Mouse (Mus musculus) gastrocnemius, postnatal 4 days (tissue): ENCODE measurements around the gene Ttc38. TPM values are rescaled to one million over a fixed set of nuclear protein-coding genes. Genes with fewer than 3 reads are reported as not detected.

Experiments used
- DNase-seq, 2 experiments: peaks; one replicate each; pipeline ENCODE4 v3.0.0; 2021 to 2022; ENCODE audit warnings: low spot score in 2 of 2, mixed read lengths in 2 of 2
- total RNA-seq, 2 experiments: library from RNA; stranded (reverse); gene quantifications; 2 replicates each; pipeline ENCODE4 v1.2.3; 2021

Gene Ttc38
- total RNA-seq, 2 experiments from 2014 or later = 4.2 to 6.2 TPM

DNA sequence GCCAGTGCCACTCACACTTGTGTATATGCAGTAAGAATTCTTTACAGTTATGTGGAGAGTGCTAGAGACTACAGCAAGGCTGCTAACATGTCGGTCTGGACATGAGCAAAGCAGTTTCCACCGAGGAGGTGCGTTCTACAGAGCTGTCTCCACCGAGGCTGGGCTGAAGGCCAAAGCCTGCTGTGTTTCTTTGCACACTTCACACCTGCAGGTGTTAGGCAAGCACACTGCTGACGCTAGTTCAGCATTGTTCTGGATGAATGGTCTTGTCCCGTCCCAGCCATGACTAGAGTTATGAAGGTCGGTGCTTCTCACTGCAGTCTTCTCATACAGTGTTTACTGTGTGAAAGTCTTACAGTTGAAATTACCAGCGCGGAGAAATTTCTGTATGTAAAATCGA lies 59.9 kb downstream of the Ttc38 start:
- no peak for DNase-seq

DNA sequence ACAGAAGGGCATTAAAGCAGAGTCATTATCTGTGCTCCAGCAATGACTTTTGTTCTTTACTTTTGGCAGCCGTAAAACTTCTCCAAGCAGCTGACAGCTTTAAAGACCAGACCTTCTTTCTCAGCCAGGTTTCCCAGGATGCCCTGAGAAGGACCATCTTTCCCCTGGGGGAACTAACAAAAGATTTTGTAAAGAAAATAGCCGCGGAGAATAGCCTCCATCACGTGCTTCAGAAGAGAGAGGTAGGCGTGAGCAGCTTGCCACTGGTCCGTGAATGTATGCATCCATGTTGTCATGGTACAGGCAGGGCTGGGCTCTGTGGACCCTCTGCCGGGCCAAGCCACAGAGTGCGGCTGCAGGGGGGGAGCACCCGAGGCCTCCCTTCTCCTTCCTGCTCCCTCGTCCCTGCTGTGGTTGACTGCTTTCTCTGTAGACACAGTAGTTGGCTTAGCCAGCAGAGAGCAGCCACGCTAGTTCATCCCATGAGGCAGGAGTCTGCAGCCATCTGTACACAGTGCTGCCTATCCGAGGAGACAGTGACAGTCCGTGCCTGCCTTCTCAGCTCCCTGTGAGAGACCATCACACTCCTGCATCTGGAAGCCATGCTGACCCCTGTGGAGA lies 60.5 kb downstream of the Ttc38 start:
- no peak for DNase-seq

DNA sequence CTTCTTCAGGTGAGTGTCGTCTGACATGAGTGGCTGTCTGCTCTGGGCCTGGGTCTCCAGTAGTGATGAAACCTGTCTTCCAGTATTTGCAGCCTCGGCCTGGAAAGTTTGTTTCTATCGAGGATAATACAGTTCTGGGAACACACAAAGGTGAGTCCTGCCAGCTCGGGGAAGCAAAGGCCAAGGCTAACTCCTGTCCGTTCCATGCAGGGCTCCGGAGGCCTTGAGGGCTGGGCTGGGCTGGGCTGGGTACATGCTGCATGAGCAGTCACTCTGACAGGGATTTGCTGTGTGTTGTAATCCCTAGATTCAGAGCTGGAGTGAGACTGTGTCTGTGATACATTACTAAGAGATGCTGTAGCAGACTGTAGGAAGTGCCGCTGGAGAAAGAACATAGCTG lies 61.8 kb downstream of the Ttc38 start:
- DNase-seq = no peak

DNA sequence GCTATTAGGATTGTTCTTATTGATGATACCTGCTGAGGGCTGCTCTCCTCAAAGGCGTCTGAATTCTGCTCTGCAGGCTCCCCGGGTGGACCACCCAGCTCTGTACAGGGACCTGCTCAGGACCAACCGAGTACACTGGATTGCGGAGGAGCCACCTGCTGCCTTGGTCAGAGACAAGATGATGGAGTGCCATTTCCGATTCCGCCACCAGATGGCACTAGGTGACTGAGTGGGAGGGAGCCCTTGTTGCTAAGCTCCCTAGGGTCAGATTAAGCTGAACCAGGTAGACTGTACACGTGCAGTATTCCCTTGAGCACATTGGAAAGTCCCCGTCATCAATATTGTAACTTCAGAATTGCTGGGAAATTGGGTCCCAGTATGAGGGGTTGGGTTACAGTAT lies 64.2 kb downstream of the Ttc38 start:
- peak; percentile 48 to 66 for DNase-seq

DNA sequence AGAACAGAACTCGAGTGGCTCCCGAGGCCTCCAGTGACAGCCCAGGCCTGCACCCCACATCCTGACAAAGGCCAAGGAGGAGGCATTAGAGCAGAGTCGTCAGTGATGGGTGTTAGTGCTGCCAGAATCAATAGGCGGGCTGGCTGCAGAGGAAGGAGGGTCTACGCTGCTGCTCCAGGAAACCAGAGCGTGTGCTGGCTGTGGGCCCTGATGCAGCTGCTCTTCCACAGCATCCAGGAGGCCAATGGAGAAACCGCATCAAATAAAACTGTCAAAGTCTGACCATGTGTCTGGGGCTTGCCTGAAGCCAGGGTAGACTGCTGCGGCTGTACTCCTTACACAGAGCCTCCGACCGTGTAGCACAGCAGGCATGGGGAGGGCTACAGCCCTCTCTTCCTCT lies 65.0 kb downstream of the Ttc38 start:
- DNase-seq = no peak

DNA sequence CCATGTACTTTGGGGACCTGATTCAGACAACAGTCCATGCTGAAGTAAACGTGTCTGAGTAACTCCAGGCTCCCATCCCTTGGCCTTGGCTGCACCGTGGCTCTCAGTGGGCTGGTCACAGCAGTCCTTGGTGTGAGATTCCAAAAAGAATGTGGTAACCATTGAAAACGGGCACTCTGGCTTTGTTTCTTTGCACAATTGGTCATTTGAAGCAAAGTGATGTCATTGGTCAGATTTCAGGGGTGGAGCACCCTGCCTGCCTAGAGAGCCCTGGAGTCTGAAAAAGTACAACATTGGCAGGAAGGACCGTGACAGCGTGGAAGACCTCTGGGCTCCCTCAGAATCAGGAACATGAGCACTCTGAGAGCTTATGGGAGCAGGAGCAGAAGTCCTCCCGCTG lies 67.3 kb downstream of the Ttc38 start:
- DNase-seq = no peak

DNA sequence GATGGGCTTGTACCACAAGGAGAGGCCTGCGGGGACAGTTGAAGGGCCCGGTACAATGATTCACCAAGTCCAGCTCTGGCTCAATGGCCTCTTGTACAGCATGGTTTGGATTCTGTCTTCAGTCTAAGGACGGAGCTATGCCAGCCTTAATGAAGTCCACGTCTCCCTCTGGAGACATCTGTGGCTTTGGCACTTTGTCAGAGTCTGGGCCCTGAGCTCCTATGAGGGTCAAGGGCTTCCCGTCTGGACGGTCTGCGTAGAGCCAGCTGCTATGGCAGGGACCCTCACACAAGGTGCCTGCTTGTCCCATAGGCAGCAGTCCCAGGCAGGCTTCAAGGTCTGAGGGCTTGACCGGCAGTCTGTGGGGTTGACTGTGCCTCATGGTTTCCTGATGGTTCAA lies 68.2 kb downstream of the Ttc38 start:
- DNase-seq = no peak

DNA sequence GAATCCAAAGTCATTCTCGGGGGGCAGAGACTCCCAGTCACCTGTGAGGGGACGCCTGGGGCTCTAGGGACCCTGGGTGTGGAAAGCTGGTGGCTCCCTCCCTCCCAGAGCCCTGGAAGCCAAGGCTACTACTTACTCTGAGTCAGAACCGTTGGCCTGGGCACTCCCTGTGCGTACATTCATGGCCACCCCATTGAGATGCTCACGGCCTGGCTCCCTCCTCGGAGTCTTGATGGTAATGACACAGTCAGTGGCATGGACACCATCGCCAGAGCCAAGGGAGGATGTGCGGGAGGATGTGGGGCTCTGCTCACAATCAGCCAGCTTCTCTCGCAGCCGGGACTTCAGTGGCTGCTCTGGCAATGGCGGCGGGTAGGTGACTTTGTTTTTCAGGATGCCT lies 68.7 kb downstream of the Ttc38 start:
- DNase-seq = no peak

DNA sequence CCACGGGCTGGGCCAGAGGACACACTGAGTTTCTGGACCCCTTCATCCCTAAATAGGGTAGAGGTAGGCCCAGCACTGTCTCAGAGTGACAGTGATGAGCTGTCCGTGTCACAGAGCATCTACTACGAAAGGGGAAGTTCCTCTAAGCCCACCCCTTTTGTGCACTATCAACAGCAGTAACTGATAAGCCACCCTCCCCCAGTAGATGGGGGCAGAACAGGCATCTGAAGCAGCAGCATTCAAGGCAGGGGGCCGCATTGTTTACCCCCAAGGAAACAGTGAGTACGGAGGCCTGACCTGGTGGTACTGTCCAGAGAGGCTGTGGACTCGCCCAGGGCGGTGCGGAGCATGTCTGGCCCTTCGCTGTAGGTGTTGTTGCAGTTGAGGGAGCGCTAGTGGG lies 70.4 kb downstream of the Ttc38 start:
- no peak for DNase-seq

DNA sequence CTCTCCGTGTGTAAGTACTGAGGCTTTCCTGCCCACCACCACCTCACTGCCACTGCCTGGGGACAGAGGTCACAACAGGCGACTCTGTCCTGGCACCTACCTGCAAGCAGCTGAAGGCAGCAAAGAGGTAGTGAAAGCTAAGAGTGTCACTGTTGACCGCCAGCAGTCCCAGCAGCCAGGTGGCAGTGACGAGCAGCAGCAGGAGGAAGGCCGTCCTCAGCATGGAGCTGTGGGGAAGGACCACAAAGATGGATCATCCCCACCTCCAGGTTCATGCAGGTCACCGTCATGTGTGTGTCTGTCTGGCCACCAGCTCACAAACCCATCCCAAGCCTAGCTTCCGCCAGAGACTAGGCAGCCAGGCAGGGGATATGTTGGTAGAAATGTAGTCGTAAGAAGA lies 71.7 kb downstream of the Ttc38 start:
- no peak for DNase-seq

Other genes starting within 250 kb of the Ttc38 start
- under 1 TPM in 1 of 2 experiments, not detected in 1; 0.10 TPM for gene Wnt7b, start 249.8 kb upstream of the Ttc38 start, total RNA-seq
- gene Ppara, start 97.3 kb upstream of the Ttc38 start, total RNA-seq = 1 to 10 TPM; 6.9 to 9.3 TPM
- 10 to 100 TPM; 27.1 to 31.0 TPM for gene Cdpf1, start 20.6 kb upstream of the Ttc38 start, total RNA-seq
- under 1 TPM; 0.34 to 0.39 TPM for gene Pkdrej, start 10.6 kb upstream of the Ttc38 start, total RNA-seq
- gene Gtse1, start 27.4 kb downstream of the Ttc38 start, total RNA-seq = 1 to 10 TPM; 4.8 to 5.6 TPM
- 10 to 100 TPM; 27.7 to 34.3 TPM for gene Trmu, start 47.0 kb downstream of the Ttc38 start, total RNA-seq
- gene Celsr1, start 201.5 kb downstream of the Ttc38 start, total RNA-seq = 1 to 10 TPM; 1.6 to 1.7 TPM
- gene Gramd4, start 225.4 kb downstream of the Ttc38 start, total RNA-seq = 10 to 100 TPM; 11.0 to 12.3 TPM